Mouse (Mus musculus): Measurements from ENCODE around the gene Clstn1.

Gene Clstn1

DNA sequence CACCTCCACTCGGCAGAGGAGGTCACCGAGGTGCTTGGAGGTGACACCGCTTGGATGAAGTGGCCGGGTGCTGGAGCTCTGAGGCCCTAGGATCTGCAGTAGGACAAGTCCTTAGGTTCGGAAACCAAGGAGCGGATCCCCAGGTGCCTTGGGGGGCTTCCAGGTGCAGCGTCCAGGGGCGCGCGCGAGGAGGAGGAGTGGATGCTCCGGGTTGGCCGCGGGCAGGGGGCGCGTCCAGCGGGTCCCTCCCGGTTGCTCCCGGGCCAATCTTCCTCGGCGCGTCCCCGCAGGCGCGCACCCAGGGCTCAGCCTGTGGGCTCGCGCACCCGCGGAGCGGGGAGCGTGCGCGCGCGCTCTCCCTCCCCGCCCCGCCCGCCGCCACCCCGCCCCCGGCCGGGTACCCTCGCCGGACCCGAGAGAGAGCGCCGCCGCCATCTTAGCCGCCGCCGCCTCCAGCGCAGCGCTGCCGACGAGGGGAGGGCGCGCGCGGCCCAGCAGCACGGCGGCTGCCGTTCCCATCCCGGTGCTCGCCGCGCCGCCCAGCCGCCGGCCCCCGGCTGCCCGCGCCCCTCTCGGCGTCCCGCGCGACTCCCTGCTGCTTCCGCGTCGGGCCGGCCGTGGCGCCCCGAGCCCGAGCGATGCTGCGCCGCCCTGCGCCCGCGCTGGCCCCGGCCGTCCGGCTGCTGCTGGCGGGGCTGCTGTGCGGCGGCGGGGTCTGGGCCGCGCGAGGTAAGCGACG is at the start of gene Clstn1:
TSS of gene Clstn1 (plus strand) at position 425 of the 739 bp plus-strand sequence.
- peak in 1 of 2 experiments; percentile 10 for DNase-seq (ENCODE audit: low spot score in 2 of 2)

DNA sequence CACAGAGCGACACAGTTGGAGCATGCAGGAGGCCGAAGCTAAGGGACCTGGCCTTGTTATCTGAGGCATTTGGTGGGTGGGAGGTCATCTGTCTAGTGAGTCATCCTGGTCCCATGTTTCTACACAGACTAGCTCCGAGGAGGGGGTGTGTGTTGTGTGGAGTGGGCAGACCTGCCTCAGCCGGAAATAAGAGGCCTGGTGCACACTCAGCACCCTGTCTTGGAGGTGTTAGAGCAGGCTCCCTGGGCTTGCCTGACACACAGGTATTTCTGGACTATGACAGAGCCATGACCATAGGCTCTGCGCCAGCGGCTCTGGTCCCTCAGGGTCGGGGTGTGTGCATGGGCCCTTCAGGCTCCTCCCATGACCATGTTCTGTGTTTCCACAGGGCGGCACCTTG is 46.8 kb upstream of the Clstn1 start:
- no peak for DNase-seq (ENCODE audit: low spot score in 2 of 2)

DNA sequence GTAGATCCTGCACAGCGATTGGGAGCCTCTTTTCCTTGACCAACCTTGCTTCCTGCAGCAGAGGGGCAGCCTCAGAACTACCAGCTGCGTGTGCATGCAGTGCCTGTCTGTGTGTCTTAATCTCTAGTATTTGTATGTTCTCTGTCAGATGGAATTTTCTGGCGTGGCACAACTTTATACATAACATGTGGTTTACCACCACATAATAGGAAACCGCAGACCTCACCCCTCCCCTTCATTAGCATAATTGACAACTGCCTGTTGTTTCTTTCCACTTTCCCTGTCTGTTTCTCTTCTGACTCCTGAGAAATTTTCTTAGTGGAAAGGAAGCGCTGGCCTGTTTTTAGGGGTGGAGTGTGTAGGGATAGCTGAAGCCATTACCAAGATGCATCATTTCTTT is 44.3 kb upstream of the Clstn1 start:
- DNase-seq (ENCODE audit: low spot score in 2 of 2) = no peak

DNA sequence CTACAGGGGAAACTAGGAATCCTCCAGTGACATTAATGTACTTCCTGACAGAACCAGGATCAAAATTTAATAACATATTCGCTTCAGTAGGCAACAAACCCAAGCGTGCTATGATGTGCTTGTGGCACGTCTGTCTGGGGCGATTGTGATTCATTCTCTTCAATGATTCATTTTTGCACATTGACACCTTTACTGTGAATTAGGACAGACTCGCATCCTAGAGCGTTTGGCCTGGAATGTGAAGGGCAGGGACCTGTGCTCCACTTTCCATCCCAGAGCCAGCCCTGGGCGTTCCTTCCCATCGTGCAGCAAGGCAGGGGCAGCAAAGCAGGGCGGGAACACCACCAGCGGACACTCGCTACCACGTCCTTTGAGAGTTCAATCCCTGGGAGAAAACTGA is 43.8 kb upstream of the Clstn1 start:
- DNase-seq (ENCODE audit: low spot score in 2 of 2) = no peak

DNA sequence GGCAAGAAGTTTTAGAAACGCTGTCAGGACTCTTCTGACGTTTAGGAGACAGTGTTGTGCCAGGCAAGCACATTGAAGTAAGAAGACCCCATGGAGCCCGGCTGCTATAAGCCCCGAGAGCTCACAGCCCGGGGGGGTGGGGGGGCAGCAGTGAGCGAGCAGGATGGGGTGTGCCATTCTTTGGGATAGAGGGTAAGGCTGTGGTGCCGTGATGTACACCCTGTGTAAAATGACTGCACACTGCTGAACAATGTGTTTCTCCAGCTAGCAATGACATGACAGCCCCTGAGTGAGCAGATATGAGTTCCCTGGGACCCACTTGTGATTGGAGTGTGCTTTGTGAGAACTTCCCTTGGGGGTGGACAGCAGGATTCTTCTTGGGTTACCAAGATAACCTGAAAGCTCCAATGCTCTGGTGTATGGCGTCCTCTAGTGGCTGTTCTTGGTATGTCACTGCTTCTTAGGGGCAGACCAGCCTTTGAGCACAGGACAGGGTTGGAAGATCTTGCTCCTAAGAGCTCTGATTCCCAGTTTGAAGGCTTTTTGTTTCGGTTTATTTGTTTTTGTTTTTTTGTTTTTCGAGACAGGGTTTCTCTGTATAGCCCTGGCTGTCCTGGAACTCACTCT is 43.2 kb upstream of the Clstn1 start:
- peak; percentile 64 to 75 for DNase-seq (ENCODE audit: low spot score in 2 of 2)

DNA sequence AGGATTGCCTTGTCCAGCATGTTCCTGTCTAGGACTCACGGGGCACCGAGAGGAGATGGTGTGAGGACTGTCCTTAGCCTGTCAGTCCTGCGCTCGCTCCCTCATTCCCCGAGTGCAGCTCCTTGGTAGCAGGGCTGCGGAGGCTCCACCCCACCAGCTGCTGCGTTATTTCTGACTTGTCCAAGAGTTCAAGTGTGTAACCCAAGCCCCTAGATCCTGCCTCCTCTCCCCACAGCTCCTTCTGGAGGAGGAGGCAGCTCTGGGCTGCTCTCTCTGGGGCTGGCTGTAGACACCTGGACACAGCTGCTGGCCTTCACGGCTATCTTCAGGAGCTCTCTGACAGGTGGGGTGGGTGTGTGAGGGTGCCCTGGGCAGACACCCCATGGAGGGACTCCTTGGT is 41.4 kb upstream of the Clstn1 start:
- no peak for DNase-seq (ENCODE audit: low spot score in 2 of 2)

DNA sequence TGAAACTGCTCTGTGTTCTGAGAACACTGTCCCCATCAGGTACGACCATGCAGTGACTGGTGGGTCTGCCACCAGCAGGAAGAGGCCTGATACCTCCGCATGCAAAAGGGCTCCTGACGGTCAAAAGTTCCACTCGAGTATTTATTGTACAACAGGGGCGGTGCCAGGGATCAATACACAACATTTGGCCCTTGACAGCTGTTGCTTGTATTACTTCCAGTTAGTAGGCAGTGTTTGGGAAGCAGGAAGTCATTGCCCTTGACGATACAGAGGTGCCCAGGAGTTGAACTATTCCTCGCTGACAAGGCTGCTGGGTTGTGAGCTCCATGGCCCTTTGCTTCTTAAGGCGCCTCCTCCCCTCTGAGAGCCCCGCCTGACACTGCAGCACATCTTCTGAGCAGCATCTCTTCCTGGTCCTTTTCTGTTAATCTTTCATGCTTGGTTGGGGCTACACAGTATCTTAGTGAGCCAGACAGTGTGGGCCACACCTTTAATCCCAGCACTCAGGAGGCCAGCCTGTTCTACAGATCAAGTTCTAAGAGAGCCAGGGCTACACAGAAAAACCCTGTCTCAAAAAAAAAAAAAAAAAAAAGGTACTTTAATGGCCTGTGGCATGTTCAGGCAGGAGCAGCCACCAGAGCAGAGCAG is 39.3 kb upstream of the Clstn1 start:
- no peak for DNase-seq (ENCODE audit: low spot score in 2 of 2)

DNA sequence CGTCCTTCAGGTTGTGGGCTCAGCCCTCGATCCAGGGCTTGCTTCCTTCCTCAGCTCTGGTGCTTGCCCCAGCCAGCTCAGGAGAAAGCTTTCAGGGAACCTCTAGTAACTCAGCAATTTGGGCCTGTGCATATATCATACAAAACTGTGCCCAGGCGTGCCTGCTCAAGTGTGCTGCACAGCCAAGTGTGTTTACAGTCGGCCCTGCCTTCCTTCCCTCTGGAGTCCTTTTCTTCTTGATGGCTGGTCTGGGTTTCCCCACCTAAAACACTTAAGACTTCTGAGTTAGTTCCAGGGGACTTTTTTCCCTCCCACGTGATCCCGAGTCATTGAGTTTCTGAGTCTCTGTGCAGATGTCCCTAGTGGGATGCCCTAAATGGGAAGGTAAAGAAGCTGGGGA is 38.7 kb upstream of the Clstn1 start:
- no peak for DNase-seq (ENCODE audit: low spot score in 2 of 2)

DNA sequence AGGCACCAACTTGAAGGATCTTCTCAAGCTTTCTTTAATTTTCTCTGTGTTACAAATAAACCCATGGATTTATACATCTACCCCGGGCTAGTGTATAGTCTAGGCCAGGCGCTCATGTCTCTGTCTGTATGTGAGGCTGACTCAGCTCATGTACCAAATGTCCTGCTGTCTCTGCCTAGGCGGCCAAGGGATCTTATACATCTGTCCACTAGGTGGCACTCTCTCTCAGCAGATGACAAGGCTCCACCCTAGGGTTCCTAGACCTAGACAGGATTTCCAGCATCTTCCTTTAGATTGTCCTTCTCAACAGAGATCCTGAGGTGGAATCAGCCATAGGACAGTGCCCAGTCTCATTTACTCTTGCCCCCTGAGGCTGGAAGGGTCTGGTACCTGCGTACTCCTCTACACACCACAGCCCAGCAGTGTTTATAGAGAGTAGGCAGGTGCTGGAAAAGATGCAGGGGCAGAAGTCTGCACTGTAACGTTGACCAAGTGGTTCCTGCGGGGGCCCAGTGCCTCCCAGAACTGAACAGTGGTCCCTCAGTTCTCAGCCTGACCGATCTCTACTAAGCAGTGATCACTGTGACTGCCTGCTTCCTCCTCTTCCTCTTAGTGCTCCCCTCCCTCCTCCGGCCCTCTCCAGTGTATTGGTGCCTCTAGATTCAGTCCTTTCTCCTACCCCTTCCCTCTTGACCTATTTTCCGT is 36.9 kb upstream of the Clstn1 start:
- peak; percentile 56 to 65 for DNase-seq (ENCODE audit: low spot score in 2 of 2)

DNA sequence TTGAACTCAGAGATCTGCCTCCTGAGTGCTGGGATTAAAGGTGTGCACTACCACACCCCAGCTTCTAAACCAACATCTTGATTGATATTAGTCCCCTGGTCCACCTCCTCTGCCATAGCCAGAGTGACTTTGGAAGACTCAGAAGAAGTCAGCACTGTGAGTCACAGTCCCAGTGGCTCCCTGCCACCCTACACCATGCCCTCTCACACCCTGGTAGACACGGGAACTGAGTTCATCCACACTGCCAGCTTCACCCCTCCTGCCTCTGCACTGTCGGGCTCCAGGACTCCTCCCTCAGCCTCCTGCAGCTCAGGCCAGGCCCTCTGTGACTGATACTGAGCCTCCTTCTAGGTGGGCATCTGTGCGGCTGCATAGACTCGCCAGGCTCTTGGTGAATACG is 35.4 kb upstream of the Clstn1 start:
- no peak for DNase-seq (ENCODE audit: low spot score in 2 of 2)

DNA sequence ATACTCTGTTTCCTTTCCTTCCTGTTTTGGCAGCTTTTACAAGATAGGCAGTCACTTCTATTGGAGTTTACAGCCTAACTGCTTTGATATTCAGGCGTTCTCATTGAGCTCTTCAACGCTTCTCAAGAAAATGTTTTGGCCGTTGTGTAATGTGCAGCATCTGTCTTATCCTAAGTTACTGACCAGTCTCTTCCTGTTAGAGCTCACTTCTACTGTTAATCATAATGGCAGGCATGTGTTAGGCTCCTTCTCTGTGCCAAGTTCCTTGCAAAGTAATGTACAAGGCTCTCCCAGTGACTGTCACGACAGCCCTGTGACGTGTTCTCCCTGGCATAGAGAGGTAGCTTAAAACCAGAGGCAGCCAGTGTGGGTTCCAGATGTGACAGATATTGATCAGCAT is 34.6 kb upstream of the Clstn1 start:
- no peak for DNase-seq (ENCODE audit: low spot score in 2 of 2)

DNA sequence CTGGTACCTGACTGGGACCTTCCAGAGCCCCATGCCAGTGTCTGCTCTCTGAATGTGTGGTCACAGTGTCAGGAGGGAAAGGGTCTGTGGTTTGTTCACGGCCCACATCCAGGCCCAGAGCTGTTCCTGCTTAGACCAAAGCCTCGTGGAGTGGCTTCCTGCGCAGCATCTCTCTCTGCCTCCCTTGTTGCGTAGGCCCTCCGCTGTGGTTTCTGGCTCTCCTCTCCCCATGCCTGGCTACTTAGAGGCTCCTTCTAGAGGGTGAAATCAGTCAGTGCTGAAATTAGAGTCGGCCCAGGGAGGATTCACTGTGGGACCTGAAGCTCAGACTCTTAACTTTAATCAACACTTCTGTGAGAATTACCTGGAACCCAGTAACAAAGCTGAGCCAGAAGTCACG is 32.4 kb upstream of the Clstn1 start:
- no peak for DNase-seq (ENCODE audit: low spot score in 2 of 2)

DNA sequence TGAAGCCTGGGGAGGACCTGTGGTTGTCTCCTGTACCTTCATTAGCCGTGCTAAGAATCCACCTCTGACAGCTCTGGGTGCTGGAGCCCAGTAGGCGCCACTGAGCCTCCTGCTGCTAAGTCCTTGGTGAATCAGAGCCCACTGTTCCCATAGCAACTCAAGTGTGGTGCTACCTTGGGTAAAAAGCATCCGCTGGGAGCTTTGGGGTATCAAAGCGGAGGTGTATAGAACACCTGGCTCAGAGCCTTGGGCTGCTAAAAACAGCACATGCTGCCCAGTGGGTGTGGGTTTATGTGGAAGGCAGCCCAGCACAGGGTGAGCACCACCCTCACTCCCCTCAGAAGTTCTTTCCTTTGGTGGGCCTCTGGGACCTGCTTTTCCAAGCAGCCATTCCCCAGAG is 30.2 kb upstream of the Clstn1 start:
- no peak for DNase-seq (ENCODE audit: low spot score in 2 of 2)

DNA sequence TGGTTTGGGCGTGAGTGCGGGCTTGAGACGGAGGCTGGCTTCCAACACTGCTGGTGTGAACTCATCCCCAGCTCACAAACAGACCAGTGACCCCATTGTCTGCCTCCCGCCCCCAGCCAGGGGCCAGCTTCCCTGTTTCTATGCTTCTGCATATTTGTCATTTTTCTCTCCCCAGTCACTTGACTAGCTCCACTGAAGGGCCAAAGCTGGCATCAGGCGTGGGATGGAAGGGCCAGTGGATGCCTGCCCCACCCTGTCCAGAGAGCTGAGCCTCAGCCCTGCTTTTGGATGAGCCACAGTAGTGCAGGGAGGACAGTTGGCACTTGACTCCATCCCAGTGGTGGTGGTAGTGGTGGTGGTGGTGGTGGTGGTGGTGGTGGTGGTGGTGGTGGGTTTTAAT is 28.4 kb upstream of the Clstn1 start:
- DNase-seq (ENCODE audit: low spot score in 2 of 2) = no peak

DNA sequence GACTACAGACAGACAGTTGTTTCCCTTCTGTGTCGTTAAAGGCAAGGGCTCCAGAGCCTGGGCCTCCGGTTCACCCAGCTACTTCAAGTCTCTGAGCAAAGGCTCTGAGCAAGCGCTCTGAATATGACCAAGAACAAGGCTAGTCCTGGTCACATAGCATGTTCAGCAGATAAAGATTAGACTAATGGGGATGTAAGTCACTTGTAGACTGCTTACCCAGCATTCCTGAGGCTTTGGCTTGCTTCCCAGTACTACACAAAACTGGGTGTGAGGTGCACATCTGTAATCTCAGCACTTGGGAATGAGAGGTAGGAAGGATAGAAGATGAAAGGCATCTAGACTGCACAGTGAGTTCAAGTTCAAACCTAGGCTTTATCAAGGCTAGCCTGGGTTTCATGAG is 27.9 kb upstream of the Clstn1 start:
- DNase-seq (ENCODE audit: low spot score in 2 of 2) = no peak

DNA sequence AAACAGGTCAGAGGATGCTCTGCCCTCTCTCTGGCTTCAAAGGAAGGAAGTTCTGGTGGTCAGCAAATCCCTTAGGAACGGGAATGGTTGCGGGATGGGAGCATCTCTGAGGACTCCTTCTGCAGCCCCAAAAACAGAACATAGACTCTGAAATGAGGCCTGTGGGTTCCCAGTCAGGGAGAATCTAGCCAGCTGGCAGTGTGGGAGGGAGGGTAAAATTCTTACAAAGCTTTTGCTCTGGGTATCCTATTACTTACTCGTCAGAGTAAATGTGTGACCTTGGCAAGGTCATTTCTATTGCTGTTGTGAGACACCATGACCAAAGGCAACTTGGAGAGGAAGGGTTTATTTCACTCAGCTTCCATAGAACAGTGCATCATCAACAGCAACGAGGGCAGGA is 24.9 kb upstream of the Clstn1 start:
- DNase-seq (ENCODE audit: low spot score in 2 of 2) = no peak

DNA sequence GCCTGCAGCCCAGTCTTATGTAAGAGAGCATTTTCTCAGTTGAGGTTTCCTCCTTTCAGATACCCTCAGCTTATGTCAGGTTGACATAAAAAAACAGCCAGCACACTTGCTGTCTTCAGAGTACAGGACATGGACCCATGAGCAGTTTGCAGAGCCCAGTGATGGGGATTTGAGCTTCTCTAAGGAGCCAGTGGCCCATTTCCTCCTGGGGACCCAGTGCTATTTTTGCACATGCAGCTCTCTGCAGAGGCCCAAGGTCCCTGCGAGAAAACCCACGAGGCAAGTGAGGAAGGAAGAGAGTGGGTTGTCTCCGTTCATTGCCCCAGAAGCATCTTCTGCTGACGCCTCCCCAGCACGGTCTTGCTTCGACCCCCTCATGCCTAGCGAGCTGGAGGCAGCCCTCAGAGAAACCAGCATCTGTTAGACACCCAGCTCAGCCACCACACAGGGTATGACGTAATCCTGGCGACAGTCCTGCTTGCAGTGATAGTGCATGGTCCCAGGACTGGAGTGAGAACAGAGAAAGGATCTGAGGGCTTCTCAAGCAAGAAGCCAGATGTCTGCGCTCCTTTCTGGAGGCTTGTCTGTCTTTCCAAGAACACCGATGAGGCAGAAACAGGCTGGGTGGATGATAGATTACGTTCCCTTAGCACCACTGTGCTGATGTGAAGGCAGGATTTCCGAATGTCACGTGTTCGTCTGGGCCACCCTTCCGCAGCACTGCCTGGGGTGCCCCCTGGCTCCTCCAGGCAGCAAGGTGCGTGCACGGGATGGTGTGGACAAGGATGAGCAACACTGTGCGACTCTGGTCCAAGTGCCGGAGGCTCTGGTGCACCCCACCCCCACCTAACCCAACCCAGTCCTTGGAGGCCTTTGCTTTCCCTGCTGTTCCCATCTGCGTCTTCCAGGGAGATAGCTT is 24.0 kb upstream of the Clstn1 start:
- no peak for DNase-seq (ENCODE audit: low spot score in 2 of 2)

DNA sequence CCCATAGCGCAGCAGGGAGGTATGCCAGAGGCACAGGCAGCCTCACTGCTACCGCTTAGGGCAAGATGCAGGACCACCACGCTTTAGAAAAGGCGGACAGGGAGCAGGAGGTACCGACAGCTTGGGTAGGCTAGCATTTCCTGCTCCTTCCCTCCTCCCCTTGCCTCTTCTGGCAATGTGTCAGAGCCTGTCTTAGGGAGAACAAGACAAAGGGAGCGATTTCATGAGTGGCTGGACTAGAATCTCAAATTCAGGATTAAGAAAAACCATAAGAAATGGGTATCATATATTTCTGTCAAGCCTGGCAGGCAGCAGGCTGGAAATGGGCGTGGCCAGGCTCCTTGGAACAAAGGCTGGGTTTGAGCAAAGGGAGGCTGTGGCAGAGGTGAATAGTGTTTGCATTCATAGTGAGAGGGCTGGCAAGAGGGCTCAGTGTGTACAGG is 23.3 kb upstream of the Clstn1 start:
- no peak for DNase-seq (ENCODE audit: low spot score in 2 of 2)

DNA sequence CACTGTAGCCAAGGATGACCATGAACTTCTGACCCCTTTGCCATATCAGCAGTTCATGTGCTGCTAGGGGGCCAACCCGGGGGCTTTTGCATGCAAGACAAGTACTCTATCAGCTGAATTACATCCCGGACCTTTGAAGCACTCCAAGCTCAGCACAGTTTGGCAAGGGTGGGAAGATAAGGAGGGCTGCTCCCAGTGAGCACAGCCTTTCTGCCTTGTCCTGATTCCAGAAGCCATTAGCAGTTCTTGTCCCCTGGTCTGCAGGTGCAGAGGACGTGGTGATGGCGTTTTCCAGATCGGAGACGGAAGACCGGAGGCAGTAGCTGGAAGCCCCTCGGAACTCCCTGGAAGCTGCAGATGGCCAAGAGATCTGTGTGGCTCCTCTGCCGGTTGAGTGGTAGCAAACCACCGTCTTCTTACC is 22.3 kb upstream of the Clstn1 start:
- no peak for DNase-seq (ENCODE audit: low spot score in 2 of 2)

DNA sequence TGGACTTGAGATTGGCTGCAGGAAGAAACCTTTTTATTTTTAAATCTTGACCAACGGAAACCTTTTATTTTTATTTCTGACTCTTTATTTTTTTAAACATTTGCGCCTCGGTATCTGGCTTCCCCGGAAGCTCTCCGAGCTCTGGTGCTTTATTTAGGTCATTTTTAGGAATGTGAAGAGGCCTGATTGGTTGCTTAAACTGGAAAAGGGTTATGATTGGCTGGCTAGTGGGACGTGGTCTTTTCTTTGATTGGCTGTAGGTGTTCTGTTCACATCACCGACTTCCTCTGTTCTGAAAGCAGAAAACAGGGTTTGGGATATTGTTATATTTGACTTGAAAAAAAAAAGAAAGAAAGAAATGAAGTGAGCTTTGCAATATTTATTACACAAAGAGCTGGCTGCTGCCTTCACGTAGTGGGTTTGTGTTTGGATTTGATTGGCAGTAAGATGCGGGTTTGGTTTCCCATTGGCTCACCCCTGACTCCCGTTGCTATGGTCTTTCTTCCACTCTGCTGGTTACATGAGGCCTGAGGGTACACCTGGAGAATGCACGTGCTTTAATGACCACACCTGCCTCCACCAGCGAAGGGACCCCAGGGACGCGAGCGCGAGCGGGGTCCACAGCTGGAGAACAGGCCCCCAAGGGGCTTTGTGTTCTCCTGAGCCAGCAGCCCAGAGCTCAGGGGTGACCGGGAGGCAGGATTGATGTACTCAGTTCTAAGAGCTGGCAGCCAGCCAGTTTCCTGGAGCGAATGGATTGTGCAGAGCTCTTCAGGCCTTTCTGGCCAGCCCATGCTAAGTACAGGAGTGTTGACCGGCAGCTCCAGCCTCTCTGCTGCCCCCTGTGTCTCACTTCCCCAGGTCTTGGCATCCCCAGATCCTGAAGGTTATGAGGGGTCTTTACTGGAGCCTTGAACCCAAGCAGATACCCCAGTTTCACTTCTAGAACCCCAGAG is 21.5 kb upstream of the Clstn1 start:
- no peak for DNase-seq (ENCODE audit: low spot score in 2 of 2)

All from natural killer cell, adult 2 months (primary cell).